Comparison of ENCODE assay signal across 19 mouse cellular contexts in the genomic region with DNA sequence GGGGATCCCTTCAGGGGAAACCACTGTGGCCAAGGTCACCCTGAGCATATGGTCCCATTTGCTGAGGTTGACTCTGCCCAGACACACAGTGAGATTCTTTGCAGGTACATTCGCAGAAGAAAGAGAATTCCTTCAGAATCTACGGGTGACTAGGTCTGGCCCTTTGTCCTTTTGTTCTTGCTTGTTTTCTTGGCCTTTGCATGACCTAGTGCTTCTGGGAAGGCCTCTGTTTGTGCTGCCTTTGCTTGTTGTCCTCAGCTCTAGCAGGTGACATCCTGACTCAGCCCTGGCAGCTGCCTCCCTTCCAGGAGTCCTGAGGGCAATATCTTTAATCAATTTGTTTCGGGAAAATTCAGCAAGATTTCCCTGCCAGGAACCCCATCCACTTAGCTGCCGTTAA.
DNase-seq lines count a peak whose midpoint lies in the region; ATAC-seq and TF ChIP-seq lines count a peak whose summit lies in the region.
"Had no signal": no experiment of that assay in that cellular context is flagged by ENCODE, and none has a peak within 500 bp of the region (broad histone marks: within the 10 kb centered on the region; RNA-seq: fewer than 3 reads in every experiment).

No protein-coding gene starts in this region.

- H3K4me1 ChIP-seq in kidney, adult 2 months (ENCODE audit: control insufficient read depth, insufficient read depth, low read length): no peaks in the 10 kb centered on the region
- H3K4me1 ChIP-seq in midbrain, embryonic 13.5 days (replicated peaks): no peaks in the 10 kb centered on the region

- no peaks in the 10 kb centered on the region for H3K9me3 ChIP-seq in midbrain, embryonic 13.5 days
- H3K9me3 ChIP-seq: embryonic facial prominence, embryonic 15.5 days; forebrain, embryonic 10.5 days; heart, embryonic 12.5 days had no signal

- no peak overlapping the region for H3K4me3 ChIP-seq in kidney, adult 2 months (ENCODE audit: insufficient read depth, low read depth, low read length)
- no peak overlapping the region for H3K4me3 ChIP-seq in midbrain, embryonic 13.5 days (replicated peaks)
- H3K4me3 ChIP-seq: embryonic facial prominence, embryonic 15.5 days; erythroblast, embryonic 14.5 days; forebrain, embryonic 10.5 days; gastrocnemius, adult 2 months; heart, embryonic 12.5 days had no signal

- no peaks in the 10 kb centered on the region for H3K36me3 ChIP-seq in kidney, adult 2 months (ENCODE audit: control insufficient read depth, insufficient read depth, low read length)
- no peaks in the 10 kb centered on the region for H3K36me3 ChIP-seq in midbrain, embryonic 13.5 days
- H3K36me3 ChIP-seq: embryonic facial prominence, embryonic 15.5 days; forebrain, embryonic 10.5 days; heart, embryonic 12.5 days had no signal

- WGBS in kidney, adult 2 months: 46% methylated on average over 4 of the region's 4 CpGs
- 62% methylated on average over 4 of the region's 4 CpGs for WGBS in midbrain, embryonic 13.5 days

- peak; percentile 70 for DNase-seq in kidney, adult 2 months
- DNase-seq in kidney, postnatal 4 days: no peak
- DNase-seq in 3T3-L1 (ENCODE audit: low read depth, low spot score) (peak; percentile 61), ES-CJ7 (ENCODE audit: low read depth, low spot score) (peak; percentile 81), ZHBTc4 (ENCODE audit: low read depth, low spot score) (peak; percentile 78)
- no peak for DNase-seq in left cerebral cortex, adult 8-10 months (ENCODE audit: low spot score in 2 of 2)
- DNase-seq: adrenal gland, postnatal 14 days; cerebellum, adult 9-11 months; cerebellum, postnatal 36 days; gastrocnemius, adult 2 months; gastrocnemius, postnatal 25 days had no signal

- no peak for TF ChIP-seq CTCF in kidney, adult 2 months (conservative IDR thresholded peaks at IDR 0.05; ENCODE audit: insufficient read depth, insufficient read length, low read depth, low read length)

- no peaks in the 10 kb centered on the region for H3K27me3 ChIP-seq in kidney, adult 2 months (replicated peaks; ENCODE audit: control insufficient read depth, insufficient read depth, low read length)
- no peaks in the 10 kb centered on the region for H3K27me3 ChIP-seq in midbrain, embryonic 13.5 days
- H3K27me3 ChIP-seq: embryonic facial prominence, embryonic 15.5 days had no signal

- H3K4me2 ChIP-seq in midbrain, embryonic 13.5 days (replicated peaks): no peak overlapping the region
- H3K4me2 ChIP-seq: embryonic facial prominence, embryonic 15.5 days; heart, embryonic 12.5 days had no signal

- no peak for TF ChIP-seq POLR2A in kidney, adult 2 months (IDR thresholded peaks at IDR 0.05; ENCODE audit: low read depth, low read length)

- H3K27ac ChIP-seq in kidney, adult 2 months (ENCODE audit: insufficient read depth, low read depth, low read length): no peak overlapping the region
- no peak overlapping the region for H3K27ac ChIP-seq in midbrain, embryonic 13.5 days
- H3K27ac ChIP-seq: embryonic facial prominence, embryonic 15.5 days; forebrain, embryonic 10.5 days; gastrocnemius, adult 2 months had no signal

- H3K9ac ChIP-seq in midbrain, embryonic 13.5 days (replicated peaks): no peak overlapping the region
- H3K9ac ChIP-seq: embryonic facial prominence, embryonic 15.5 days; heart, embryonic 12.5 days had no signal

- no peak for ATAC-seq in midbrain, embryonic 13.5 days
- ATAC-seq: forebrain, embryonic 14.5 days; hindbrain, embryonic 16.5 days; inflammation-experienced regulatory T-cells, adult 6 months had no signal

Comparison
In these comparisons a context has a peak if more than half of its experiments do, and no peak if none do; other contexts are left out.
1. DNase-seq: peak in kidney, adult 2 months (single experiment), 3T3-L1 (single experiment), ES-CJ7 (single experiment) and ZHBTc4 (single experiment); none in kidney, postnatal 4 days (0 of 2) and left cerebral cortex, adult 8-10 months (0 of 2).